Mouse (Mus musculus) mouse trophoblast stem cell (cell line): Measurements from ENCODE around the gene Fam118b.

Experiments
- in situ Hi-C, 2 experiments: fragments of 300-500 bp; cut with MseI, MboI; formaldehyde crosslinking; loops; 2 replicates in 1 of 2; 3 replicates in 1 of 2; pipeline ENCODE4 v1.15.1; 2025

Fam118b gene

DNA sequence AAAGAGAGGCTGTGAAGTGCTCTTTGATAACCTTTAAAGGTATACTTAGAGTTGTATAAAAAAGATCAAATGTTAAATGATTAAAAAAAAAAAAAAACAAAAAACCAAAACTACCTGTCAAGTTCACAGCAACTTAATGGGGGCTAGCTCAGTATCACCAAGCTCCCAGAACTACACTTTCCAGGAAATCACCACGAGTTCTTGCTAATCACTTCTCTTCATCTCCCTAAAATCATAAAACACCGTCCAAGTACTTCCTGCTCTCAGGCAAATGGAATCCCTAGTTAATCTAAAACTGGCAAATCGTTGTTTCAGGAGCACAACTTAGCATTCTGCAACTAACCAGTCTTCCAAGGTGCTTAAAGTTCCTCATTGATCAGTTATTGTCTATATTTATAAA, 3.1 kb downstream of the Fam118b start:
- in situ Hi-C loops = no loop called here

DNA sequence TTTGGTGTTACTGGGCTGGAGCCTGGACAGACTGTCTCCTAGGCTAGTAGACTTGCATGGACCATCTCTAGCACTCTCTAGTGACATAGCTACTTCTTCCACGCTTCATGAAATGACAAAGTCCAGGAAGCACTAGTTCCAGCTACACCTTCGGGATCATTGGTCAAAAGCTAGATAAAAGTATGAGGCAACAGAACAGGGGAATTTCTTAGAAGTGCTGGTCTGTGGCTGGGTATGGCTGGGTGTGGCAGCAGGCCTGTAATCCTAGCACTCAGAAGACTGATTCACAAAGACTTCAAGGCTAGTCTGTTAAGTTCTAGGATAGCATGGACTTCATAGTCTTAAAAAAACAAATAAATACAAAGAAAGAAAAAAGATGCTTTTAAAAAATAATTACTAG, 4.2 kb downstream of the Fam118b start:
- in situ Hi-C loops = no loop called here

DNA sequence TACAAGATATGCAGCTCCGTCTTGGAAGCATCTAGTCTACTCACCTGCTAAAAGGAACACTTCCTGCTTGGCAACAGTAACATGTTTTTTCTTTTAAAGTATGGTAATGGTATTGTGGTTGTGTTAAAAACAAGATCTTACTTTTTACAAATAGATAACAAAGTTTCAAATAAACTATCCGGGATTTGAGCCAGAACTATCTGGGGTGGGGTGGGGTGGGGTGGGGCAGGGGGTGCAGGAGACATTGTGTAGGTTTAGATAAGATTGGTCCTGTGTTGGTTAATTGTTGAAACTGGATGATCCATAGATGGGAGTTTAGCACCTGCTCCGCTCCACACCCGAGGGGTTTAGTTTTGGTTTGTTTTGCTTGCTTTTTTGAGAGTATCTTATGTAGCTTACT, 5.2 kb downstream of the Fam118b start:
- in situ Hi-C loops = no loop called here

DNA sequence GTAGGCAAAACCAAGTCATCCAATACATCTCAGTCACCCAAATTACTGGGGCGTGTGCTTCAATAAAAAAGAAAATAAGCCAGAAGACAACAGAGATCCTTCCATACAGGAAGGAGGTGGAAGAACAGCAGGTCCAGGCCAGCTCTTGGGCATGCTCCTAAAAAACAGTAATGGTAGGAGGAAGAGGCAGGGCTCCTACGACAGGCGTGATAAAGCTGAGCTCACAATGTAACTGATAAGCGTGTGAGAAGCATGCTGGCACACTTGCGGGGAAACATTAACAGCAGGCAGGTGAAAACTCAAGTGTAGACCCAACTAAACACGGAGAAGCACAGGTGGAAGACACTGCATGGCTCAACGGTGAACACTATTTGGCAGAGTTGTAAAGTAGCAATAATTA, 10.2 kb downstream of the Fam118b start:
- in situ Hi-C loops = no loop called here

DNA sequence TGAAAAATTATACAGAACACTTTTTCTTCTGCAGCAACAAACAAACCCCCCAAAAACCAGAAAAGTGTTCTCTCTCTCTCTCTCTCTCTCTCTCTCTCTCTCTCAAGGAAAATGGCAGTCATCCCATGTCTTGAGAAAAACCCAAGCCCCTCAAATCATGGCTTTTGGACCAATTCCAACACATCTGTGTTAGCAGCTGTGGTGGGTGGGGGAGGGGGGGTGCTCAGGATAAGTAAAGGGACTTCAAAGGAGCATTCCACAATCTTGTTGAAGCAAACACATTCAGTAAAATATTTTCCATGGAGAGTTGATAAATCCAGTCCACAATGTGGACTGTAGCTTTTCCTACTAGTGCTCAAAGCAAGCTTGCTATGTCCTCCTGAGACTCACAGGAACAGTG, 18.1 kb downstream of the Fam118b start:
- in situ Hi-C loops = no loop called here

DNA sequence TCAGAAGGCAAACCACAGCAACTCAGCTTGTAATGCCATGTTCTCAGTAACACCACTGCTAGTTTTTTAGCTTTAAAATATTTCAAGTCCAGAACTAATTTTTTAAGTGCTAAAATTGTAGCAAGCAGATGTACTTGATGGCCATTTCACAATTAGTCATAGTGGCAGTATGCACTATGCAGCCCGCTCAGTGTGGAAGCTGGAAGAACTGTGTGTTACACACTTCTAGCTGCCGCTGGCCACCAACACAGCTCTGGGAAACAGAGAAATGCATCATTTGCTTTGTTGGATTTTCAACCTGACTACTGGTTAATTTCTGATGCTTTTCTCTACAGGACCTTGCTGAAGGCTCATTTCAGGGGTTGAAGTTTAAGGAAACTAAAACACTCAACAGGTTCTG, 20.2 kb downstream of the Fam118b start:
- in situ Hi-C loops = no loop called here

DNA sequence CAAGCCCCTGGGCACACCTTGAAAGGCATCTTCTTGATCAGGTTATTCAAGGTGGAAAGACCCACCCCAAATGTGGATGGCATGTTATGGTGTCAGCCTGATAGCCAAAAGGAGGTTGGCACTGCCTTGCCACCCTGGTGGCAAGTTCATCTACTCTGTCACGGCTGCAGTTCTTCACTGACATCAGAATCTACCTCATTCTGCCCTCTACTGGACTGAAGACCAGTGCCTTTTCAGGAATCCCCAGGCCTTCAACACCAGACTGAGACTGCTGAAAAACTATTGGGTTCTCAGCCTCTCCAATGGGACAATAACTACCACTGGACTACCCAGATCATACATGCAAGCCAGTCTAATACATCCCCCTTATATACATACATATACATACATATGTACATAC, 27.9 kb downstream of the Fam118b start:
- in situ Hi-C loops = no loop called here

DNA sequence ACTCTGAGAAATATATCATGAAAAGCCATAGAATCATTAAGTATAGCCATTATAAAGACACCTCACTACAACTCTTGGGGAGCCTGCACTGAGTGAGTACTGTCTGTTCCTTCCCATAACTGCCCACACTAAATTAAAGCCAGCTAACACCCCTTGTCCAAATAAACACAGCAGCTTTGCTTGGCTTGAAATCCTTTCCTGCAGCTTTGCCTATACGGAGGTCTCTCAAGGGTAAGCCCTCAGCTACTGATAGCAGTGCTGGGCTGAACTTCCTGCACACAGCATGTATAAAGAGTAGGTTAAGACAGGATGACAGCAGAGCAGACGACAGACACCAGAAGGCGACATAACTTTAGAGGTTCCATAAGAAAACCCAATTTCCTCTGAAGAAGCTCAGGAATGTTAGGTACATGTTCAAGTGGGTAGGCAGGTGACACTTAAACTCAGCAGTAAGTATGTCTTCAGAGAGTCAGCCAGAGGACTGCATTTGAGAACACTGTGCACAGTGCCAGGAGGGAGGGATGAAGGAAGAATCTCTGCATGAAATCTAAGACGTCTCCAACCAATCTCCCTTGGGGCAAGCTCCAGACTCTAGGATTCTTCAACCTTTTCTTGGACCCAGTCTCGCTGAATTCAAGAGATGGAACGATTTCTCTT, 28.6 kb downstream of the Fam118b start:
- in situ Hi-C loops = no loop called here

DNA sequence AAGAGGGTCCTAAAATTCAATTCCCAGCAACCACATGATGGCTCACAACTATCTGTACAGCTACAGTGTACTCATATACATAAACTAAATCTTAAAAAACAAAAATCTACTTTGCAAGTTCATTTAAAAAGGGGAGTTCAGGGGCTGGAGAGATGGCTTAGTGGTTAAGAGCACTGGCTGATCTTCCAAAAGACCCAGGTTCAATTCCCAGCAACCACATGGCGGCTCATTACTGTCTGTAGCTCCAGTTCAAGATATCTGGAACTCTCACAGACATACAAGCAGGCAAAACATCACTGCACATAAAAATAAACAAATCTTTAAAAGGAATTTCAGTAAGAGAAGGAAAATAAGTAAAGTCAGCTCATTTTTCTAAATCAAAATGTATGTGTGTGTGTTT, 29.2 kb downstream of the Fam118b start:
- in situ Hi-C loops = no loop called here

DNA sequence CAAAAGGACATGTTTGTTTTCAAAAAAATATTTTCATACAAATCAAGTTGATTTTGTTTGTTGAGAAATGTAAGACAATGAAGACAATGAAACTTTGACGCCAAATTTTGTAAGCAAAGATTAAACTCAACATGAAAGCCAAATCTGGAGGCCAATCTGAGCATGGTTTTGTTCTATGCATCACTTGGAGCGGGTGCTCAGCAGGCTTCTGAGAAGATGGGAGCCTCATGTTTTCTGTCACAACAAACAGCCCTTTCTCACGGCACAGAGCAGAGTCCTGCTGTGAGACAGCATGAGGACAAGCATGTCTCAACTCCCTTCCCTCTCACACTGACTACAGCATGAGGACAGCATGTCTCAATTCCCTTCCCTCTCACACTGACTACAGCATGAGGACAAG, 31.6 kb downstream of the Fam118b start:
- in situ Hi-C loops = no loop called here

DNA sequence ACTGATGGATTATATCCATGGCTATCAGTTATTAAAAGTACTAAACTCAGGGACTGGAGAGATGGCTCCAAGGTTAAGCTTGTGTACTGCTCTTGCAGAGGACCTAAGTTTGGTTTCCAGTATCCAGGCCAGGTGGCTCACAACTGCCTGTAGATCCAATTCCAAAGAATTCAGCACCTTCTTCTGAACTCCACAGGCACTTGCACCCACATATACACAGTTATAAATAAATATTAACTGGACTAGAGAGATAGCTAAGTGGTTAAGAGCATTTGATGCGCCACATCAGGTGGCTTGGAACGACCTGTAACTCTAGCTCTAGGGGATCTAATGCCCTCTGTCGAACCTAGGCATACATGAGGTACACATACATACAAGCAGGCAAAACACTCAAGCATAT, 38.9 kb downstream of the Fam118b start:
- in situ Hi-C loops = no loop called here

DNA sequence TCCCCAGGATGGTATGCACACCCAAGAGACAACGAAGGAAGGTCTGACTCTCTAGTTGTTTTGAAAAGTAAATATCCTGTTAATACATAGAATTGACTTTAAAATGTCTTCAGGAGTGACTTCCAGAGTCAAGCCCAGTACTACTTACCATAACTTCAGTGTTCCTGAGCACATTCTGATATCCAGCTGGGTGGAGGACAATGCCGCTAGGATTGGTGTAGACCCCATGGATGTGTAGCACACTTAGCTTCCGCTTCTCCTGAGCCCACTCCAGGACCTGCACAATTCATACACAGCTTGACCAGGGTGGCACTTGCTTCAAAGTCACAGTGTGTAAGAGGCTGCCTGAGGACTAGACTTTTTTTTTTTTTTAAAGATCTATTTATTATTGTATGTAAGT, 44.1 kb downstream of the Fam118b start:
- in situ Hi-C loops = no loop called here

DNA sequence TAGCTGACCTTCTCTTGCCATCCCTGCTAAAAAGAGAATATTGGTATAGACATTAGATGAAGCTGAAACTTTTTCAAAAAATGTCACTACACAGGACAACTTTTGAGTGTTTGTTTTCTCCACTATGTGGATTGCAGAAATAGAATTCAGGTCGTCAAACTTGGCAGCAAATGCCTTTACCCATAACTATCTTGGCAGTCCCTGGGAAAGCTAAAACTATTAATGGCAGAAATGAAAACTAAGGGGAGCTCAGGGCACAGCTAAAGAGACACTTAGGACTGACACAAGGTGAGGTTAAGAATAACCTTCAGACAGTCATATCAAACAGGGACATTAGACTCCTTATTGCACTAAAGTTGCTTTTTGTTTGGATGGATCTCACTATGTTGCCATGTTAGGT, 49.6 kb downstream of the Fam118b start:
- in situ Hi-C loops = no loop called here

DNA sequence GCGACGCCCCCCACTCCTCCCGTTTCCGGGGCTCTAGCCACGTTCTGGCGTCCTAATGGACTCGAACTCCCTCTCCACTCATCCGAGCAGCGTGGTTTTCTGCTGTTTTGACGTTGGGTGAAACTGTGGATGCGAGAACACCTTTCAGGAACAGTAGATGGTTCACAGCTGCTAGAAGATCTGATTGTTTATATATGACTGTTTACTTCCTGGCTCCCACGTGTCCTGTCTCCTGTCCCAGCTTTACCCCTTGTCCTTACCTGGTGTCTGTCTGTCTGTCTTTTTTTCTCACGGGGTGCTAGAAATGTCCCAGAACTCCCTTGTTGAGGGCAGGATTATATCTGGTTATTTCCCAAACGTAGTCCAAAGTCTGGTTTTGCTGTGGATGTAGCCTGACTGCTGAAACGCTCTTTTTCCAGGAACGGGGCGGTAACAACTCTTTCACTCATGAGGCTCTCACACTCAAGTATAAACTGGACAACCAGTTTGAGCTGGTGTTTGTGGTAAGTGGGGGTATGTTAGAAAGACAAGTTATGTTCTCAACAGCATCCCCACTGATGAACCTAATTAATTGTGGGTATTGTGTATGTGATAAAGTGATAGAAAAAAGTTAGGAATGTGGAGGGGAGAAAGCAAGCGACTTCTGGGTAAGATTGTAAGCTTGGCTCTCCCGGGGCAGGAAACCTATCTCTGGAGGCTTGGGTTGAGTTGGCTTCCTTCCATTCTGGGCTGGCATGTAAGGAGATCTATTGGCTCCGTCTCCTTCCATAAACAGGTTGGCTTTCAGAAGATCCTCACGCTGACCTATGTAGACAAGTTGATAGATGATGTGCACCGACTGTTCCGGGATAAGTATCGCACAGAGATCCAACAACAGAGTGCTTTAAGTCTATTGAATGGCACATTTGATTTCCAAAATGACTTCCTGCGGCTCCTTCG, 55.8 kb downstream of the Fam118b start:
- in situ Hi-C loops = no loop called here

DNA sequence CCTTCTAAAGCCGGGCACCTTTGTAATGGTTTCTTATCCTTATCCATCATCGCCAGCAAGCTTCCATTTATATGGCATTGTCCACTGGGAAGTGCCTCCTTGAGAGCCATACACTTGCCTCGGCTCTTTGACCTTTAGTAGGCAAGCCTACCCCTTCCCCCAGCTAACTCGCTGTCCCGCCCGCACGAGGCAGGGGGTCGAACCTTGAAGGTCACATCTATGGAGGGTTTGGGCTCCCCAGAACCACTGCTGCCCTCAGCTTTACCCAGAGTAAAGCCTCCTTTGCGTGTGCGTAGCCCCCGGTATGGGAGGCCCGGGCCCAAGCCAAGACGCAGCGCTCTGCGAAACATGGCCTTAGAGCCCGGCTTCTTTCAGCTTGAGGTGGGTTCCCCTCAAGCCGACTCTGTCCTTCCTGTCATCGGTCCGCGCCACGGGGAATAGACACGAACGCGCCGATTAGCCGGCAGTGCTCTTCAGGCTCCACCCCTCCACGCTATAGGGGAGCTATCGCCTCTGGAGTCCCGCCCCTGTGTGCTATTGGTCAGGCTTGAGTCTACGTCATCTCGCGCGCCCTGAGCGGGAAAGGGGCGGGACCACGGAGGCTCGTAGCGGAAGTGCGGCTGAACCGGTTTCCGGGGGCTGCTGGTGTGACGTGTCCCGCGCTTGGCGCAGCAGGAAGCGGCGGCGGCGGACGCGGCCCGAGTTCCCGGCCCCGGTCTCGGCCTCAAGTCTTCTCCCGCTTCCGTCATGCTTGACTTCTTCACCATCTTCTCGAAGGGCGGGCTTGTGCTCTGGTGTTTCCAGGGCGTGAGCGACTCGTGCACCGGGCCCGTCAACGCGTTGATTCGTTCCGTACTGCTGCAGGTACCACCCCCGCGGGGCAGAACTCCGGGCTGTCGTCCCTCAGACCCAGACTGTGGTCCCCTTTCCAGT, 56.8 kb downstream of the Fam118b start, which contains the start of gene Foxred1:
TSS of gene Foxred1 (minus strand) at position 514 of the 933 bp plus-strand sequence.
- in situ Hi-C loops = no loop called here

DNA sequence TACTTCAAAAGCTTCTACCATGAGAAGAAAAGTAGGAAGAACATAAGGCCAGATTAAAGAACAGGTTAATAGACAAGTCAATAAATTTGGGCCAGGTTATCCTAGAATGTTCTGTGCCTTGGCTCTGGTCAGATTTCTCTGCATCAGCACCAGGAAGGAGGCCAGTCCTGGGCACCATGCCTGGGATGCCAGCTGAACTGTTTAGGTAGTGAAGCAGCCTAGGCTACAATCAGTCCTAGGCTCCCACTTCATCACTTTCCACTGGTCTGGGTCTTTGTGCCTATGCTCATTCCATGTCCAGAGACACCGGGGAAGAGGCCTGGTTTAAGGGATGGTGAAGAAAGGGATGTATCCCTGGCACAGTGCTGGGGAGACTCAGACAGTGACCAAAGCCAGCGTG, 63.2 kb downstream of the Fam118b start:
- in situ Hi-C loops = no loop called here

DNA sequence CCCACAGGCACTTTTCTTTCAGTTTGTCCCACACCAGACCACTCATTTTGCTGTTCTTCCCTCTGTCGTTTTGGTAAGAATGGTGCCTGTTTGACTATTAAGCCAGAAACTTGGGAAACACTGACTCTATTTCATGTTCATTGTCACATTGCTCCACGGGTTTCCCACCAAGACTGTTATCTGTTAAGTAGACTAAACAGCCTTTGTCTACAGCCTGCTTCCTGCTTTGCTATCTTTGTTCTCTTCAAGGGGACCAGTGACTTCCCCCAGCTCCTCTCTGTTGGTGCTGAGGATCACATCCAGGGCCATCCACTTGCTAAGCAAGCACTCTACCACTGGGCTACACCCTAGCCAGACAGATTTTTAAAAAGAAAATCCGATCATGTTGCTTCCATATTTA, 64.1 kb downstream of the Fam118b start:
- in situ Hi-C loops = no loop called here

DNA sequence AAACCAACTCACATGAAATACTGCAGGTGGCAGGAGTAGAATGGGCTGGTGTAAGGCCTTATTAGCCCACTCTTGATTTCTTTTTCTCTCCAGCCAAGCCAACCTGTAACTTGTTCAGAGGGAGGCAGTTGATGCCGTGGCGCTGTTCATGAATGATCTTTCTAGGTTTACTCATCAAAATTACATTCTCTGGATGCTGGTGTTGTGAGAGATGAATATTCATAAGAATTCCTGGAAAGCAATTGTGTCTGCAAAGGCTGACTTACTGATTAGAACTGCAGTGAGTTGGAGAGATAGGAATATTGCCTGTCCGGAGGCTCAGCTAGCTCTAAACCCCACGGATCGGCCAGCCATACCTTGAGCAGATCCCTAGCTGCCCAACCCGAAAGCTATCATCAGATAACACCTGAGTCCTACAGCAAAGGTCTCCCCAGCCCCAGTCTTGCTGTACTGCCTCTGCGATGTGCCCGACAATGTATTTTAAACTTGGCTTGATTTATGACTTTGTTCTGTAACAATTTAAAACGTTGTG, 67.0 kb downstream of the Fam118b start:
- in situ Hi-C loops = no loop called here

DNA sequence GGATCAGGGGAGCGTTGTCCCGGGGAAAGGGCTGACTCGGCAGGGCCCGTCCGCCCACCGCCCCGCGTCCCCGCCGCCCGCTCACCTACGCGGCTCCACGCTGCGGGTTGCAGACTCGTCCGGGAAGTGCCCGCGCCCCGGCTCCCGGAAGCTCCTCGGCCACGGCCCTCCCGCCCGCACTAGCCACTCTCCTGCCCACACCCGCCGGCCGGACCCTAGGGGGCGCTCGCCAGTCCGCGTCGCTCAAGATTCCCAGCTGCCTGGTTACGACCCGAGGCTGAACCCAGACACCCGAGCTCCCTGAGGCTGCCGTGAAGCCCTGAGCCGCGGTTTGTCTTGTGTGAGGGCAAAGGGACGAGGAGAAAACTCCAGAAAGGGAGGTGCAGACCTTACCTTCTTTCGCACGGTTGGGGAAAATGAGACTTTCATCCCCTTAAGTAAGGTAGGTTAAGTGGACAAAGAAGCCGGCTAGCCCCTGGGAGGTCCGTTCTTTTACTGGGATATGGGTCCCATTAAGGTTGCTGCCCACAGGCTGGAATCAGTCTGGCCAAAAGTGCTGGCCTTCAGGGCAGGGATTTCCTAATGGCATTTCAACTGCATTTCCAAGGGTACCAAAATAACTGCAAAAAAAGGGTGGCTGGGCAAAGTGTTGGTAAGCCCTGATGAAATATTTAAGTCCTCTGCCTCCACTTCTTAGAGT, 67.7 kb downstream of the Fam118b start, which contains the start of the genes Srpr and Tirap:
TSS of gene Srpr (plus strand) at position 404 of the 700 bp plus-strand sequence.
TSS of gene Tirap (minus strand) at position 520 of the 700 bp plus-strand sequence.
- in situ Hi-C loops = no loop called here

DNA sequence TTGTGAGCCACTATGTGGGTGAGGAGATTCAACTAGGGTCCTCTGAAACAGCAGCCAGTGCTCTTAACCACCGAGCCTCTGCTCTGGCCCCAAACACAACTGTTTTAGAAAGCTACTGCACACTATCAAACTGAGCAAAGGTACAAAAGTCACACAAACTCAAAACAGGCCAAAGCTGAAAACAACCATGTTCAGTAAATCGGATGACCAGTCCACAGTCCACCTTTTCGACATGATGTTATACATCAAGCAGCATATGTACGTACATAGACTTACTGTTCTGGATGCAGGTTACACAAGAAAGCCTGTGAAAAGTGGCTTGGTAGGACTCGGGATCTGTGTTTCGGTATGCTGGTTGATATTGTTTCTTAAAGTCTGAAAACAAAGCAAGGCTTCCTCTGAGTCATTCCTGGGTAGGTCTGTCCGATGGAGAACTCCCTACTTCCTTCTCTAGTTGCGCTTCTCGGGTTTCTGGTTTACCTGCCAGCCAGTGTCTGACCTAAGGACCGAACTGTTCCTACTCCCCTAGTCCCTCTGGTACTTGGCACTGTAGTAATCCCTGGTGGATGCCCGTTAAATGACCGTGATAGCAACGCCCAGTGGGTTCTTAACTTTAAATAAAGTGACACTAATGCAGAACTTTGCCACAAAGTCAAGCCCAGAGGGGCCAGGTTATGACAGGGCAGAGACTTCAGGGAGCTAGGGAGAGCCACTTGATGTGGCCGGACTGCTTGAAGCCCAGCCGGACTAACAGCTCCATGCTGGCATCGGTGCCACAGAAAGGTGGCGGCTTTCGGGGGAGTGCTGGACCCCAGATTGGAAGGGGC, 68.4 kb downstream of the Fam118b start:
- in situ Hi-C loops = no loop called here
